Mouse (Mus musculus) E14TG2a.4 (cell line): ENCODE measurements at regions not wholly inside any gene's neighbourhood (a gene's known extent, or its start where the extent isn't known, plus 50 kb on each side); places are given as distances from the start of the nearest gene placed in this dataset.

ENCODE experiments used
- CTCF ChIP-seq: conservative IDR thresholded peaks from 2 replicates; pipeline ENCODE4 v1.5.1; 2014; ENCODE audit warnings: low read length
- NANOG ChIP-seq: IDR thresholded peaks from 2 replicates; pipeline ENCODE4 v1.6.1; 2014; ENCODE audit warnings: borderline replicate concordance, low read length, mixed read lengths
- POU5F1 ChIP-seq: IDR thresholded peaks from 2 replicates; pipeline ENCODE4 v1.6.1; 2014; ENCODE audit warnings: low read length, borderline replicate concordance

DNA sequence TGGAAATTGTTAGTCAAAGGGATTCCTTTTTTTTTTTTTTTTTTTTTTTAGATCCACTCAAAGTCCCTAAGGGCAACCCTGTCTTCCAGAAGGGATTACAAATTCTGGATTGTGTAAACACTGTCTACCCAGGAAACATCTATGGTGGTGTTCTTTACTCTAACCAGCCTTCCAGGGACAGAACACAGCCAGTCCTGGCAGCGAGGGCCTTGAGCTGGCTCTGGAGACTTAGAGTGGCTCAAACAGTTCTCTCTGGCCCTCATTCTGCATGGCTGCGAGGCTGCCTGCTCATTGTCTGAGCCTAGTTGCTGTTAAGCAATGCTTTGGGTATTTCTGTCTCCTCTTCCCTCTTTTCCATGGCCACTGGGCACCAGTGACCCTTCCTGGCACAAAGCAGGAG is 112.2 kb upstream of the Pitx1 start:
- TF ChIP-seq CTCF = no peak
- TF ChIP-seq POU5F1 = no peak
- TF ChIP-seq NANOG = no peak
